Mouse (Mus musculus) CH12.LX (cell line): ENCODE measurements around the gene Rabac1.

Experiments used
- CTCF ChIP-seq, 2 experiments: IDR thresholded peaks in 1 of 2; conservative IDR thresholded peaks in 1 of 2; 2 replicates each; pipeline ENCODE4 v1.5.1; 2011 to 2012; ENCODE audit warnings: low read depth in 2 of 2, low read length in 2 of 2, improper control_type of control experiment in 1 of 2, inconsistent platforms in 1 of 2, mild to moderate bottlenecking in 1 of 2, moderate library complexity in 1 of 2
- EP300 ChIP-seq: IDR thresholded peaks from 2 replicates; pipeline ENCODE4 v1.6.1; 2011; ENCODE audit warnings: low read length, improper control_type of control experiment
- JUND ChIP-seq: conservative IDR thresholded peaks from 2 replicates; pipeline ENCODE4 v1.6.1; 2011; ENCODE audit warnings: low read depth, low read length, improper control_type of control experiment
- POLR2A ChIP-seq: IDR thresholded peaks from 2 replicates; pipeline ENCODE4 v1.6.1; 2011; ENCODE audit warnings: low read depth, mild to moderate bottlenecking, improper control_type of control experiment, low read length
- RCOR1 ChIP-seq: conservative IDR thresholded peaks from 2 replicates; pipeline ENCODE4 v1.6.1; 2012; ENCODE audit warnings: low read depth, mild to moderate bottlenecking, inconsistent platforms, low read length, improper control_type of control experiment
- SIN3A ChIP-seq: IDR thresholded peaks from 2 replicates; pipeline ENCODE4 v1.6.1; 2012; ENCODE audit warnings: low read length, improper control_type of control experiment, inconsistent platforms
- ZKSCAN1 ChIP-seq: IDR thresholded peaks from 2 replicates; pipeline ENCODE4 v1.6.1; 2012; ENCODE audit warnings: low read depth, inconsistent platforms, low read length, improper control_type of control experiment, borderline replicate concordance

- TF ChIP-seq EP300 (no peak), CTCF (conservative IDR thresholded peaks at IDR 0.05 in 1 of 2, IDR thresholded peaks at IDR 0.05 in 1 of 2; ENCODE audit: low read depth in 2 of 2, low read length in 2 of 2) (no peak), JUND (no peak), POLR2A (no peak), RCOR1 (no peak), SIN3A (no peak), ZKSCAN1 (no peak)
Observed at GRCm38 (mm10) chr7:24955226-24955625, 17.3 kb downstream of the Rabac1 start.
